Mouse (Mus musculus) hematopoietic stem cell, adult 5-6 weeks (primary cell): ENCODE results near the gene Syngr2. TPM values are rescaled to one million over a fixed set of nuclear protein-coding genes. Genes with fewer than 3 reads are reported as not detected.
A peak's percentile ranks its signal among the peaks of the same experiment; 100 is the strongest.

Experiments used
- ATAC-seq, 2 experiments: fragments of 125-278 bp in 1 of 2; replicated peaks in 1 of 2; 2 replicates each; pipeline ENCODE4 v1.8.0; 2016 to 2017; ENCODE audit warnings: inconsistent platforms in 2 of 2, mild to moderate bottlenecking in 2 of 2, moderate number of reproducible peaks in 2 of 2, low read depth in 1 of 2, moderate TSS enrichment in 1 of 2; ENCODE audit not compliant: low FRiP score in 2 of 2, poor library complexity in 2 of 2, severe bottlenecking in 2 of 2, insufficient read depth in 1 of 2, low TSS enrichment in 1 of 2
- total RNA-seq: library from RNA; stranded (forward); fragments of 172-1452, 232-1000 nt; gene quantifications from 2 replicates; pipeline ENCODE4 v1.2.3, GENCODE M21; 2017

The Syngr2 gene
- 81.0 and 97.1 TPM in 2 replicates for total RNA-seq

DNA sequence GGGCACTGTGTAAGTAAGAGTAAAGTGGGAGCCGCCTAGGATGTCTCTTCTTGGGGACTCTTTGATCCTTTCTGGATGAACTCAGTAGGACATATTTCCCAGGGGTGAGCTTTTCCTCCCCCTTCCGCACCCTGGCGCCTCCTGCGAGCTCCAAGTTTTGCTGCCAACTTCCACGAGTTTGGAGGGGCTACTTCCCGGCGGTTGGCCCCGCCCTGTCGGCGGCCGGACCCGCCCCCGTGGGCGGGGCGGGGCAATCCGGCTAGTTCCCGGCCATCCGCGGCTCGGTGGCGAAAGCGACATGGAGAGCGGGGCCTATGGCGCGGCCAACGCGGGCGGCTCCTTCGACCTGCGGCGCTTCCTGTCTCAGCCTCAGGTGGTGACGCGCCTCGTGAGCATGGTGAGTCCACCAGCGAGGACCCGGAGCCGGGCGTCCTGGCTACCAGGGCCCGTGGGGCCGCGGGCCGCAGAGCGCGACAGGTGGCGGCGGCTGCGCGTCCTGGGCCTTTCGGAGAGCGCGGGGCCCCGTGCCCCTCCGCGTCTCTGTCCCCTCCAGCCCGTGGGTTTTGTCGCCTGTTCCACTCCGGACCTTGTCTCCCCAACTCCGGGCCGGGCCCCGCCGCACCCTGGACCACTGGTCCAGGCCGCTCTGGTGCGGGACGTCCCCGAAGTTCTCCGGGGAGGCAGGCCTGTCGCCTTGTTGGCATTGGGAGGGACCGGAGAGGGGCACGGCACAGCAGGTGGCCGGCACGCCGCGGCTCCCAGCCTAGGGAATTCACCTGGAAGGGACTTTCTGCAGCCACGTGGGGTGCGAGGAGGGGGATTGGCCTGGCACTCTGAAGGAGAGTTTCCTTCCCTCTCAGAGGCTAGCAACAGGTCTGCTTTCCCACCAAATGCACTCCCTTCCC lies at the start of gene Syngr2, which contains the start of gene Gm20708:
Syngr2 (plus strand) TSS at position 262 of the 905 bp plus-strand sequence.
Gm20708 (plus strand) TSS at position 262 of the 905 bp plus-strand sequence.
- ATAC-seq = peak; percentile 14 to 38; a peak in 1 of 4 replicates

- ATAC-seq = no peak
These were observed 48.9 kb upstream of the Syngr2 start for GRCm38 (mm10) chr11:117760374-117761119.

- no peak for ATAC-seq
These were observed 47.7 kb upstream of the Syngr2 start for GRCm38 (mm10) chr11:117761801-117762200.

GRCm38 (mm10) chr11:117762246-117762645 lies 47.2 kb upstream of the Syngr2 start:
- ATAC-seq = no peak

GRCm38 (mm10) chr11:117764319-117764718 lies 45.1 kb upstream of the Syngr2 start:
- no peak for ATAC-seq

GRCm38 (mm10) chr11:117765361-117765760 lies 44.1 kb upstream of the Syngr2 start:
- ATAC-seq = no peak

- no peak for ATAC-seq
These were observed 43.2 kb upstream of the Syngr2 start for GRCm38 (mm10) chr11:117766275-117766674.

- ATAC-seq = no peak
These were observed 40.5 kb upstream of the Syngr2 start for GRCm38 (mm10) chr11:117768725-117769682.

GRCm38 (mm10) chr11:117769683-117770047 lies 39.8 kb upstream of the Syngr2 start:
- no peak for ATAC-seq

GRCm38 (mm10) chr11:117770407-117770806 lies 39.1 kb upstream of the Syngr2 start:
- no peak for ATAC-seq

DNA sequence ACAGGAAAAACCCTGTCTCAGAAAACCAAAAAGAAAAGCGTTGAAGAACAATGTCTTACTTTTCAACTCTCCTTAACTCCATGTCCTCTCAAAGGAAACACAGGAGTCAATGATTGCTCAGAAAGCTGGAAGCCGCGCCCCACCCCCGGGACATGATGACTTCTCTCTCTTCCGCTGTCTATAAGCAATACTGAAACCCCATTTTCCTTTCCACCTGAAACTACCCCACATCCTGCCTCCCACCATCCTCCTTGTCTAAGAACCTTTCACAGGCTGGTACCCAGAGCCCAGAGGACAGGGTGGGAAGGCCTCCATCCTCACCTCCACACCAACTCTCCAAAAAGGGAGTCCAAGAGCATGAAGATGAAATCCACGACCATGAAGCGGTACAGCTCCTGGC lies 37.1 kb upstream of the Syngr2 start:
- no peak for ATAC-seq

- no peak for ATAC-seq
These were observed 34.5 kb upstream of the Syngr2 start for GRCm38 (mm10) chr11:117774925-117775324.

GRCm38 (mm10) chr11:117775540-117775939 lies 33.9 kb upstream of the Syngr2 start:
- no peak for ATAC-seq

- no peak for ATAC-seq
These were observed 33.2 kb upstream of the Syngr2 start for GRCm38 (mm10) chr11:117776085-117776792.

DNA sequence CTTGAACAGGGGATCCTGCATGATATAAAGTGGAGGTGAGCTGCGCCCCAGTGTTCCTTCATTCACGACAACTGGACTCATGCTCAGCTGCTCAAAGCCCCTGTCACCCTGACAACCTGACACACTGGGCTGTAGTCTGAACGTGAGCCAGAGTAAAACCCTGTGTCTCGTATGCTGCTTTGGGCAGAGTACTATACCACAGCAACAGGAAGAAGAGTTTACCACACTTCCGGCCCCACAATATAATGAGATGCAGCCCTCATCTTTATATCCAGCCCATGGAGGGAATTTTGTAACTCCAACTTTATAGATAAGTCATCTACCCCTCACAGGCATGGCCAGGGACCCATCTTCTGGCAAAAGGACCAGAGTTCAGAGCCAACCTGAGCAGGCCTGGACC lies 32.4 kb upstream of the Syngr2 start:
- no peak for ATAC-seq

GRCm38 (mm10) chr11:117778031-117778430 lies 31.4 kb upstream of the Syngr2 start:
- no peak for ATAC-seq
